Mouse (Mus musculus): Measurements from ENCODE around the gene Eif4g3.

Eif4g3 gene

DNA sequence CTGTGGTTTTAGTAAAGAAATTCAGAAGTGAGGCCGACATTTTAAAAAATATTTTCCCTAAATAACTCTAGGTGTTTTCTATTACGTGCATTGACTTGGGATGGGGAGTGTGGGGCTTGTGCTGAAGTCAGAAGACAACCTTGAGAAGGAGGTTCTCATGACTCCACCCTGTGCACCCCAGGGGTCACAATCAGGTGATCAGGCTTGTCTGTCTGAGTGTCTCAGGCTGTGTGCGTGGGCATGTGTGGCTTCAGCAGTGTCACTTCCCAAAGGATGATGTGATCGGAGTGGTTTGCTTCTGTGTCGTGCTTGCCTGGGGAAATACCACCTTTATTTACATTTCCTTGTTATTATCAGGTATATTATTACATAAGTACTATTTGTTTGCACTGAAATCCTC, 226.5 kb downstream of the Eif4g3 start:
- 55% methylated on average over 5 of the region's 5 CpGs for WGBS

GRCm38 (mm10) chr4:138220761-138221160, 227.9 kb downstream of the Eif4g3 start:
- WGBS = 79% methylated on average over 7 of the region's 7 CpGs

- 85% methylated on average over 5 of the region's 5 CpGs for WGBS
These were observed 228.6 kb downstream of the Eif4g3 start for GRCm38 (mm10) chr4:138221406-138221805.

- 79% methylated on average over 5 of the region's 5 CpGs for WGBS
These were observed 229.6 kb downstream of the Eif4g3 start for GRCm38 (mm10) chr4:138222396-138222795.

DNA sequence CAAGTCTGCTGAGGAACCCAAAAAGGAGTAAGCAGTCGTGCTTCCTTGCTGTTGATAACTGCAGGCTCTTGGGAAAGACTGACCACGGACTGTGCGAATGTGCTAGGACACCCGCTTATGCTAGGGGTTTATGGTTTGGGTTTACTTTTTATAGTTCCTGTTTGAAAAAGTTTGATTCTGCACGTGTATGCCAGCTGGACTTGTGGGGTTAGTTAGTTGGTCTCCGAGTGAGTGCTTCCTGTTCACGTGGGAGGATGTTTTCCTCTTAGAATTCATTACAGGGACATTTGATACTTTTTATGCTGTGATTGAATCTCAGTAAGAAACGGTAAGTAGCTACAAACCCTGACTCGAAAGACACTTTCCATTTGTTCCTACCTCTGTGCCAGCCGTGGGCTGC, 230.8 kb downstream of the Eif4g3 start:
- 61% methylated on average over 10 of the region's 10 CpGs for WGBS

- WGBS = 29% methylated on average over 27 of the region's 27 CpGs
These were observed 254.2 kb downstream of the Eif4g3 start for GRCm38 (mm10) chr4:138246756-138247665.

DNA sequence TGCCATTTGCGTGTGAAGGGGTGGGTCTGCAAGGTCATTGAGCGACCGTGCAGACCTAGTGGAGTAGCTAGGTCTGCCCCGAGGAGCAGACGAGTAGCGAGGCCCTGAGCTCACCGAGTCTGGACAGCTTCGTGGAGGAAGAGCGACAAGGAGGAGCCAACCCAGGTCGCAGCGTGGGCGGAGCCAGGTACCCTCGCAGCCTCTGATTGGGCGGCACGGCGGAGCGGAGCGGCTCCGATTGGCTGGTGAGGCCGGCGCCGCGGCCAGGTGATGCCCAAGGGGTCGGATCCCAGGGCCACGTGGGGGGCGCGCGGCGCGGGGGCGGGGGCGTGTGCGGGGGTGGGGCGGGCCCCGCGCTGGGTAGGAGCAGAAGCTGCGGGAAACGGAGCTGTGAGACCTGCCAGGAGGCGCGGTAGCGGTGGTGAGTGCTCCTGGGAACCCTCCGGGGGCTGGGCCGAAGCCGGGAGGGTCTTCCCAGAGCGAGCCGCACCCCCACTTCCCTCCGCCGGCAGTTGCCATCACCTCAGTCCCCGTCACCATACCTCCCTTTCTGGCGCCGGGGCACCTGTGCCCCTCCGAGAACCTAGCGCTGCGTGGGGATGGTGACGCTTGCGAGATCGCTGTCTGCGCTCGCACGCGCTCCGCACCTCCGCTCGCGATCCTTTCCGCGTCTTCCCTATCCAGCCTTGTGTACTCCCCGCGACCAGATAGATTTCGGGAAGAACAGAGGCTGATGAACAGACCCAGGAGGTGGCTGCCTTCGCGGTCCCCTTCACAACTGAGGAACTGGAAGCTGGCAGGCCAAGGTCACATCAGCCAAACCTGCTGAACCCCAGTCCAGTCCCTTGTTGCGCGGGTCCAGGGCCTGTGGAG, 257.5 kb downstream of the Eif4g3 start, which contains the start of the genes Sh2d5 and Kif17:
Gene Sh2d5, plus strand, starts transcription at position 316 of the 873 bp plus-strand sequence.
Gene Kif17, plus strand, starts transcription at position 348 of the 873 bp plus-strand sequence.
- 1% methylated on average over 60 of the region's 74 CpGs for whole genome bisulfite sequencing

DNA sequence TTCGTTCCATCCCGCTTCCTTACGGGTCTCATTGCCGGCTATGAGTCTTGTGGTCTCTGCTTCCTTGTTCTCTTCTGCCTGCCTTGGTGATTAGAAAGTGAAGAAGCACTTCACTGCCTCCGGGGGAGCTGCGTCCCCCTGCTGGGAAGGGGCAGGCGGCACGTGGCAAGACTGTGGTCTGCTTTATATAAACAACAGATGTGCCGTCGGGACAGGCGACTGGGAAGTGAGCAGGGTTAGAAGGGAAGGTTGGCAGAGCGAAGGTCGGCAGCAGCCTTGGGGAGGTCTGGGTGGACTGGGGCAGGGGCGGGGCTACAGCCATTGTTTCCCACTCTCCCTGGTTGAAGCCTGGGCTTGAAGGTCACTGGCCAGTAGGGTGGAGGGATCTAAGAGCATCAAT, 259.0 kb downstream of the Eif4g3 start:
- WGBS = 1% methylated on average over 14 of the region's 14 CpGs

DNA sequence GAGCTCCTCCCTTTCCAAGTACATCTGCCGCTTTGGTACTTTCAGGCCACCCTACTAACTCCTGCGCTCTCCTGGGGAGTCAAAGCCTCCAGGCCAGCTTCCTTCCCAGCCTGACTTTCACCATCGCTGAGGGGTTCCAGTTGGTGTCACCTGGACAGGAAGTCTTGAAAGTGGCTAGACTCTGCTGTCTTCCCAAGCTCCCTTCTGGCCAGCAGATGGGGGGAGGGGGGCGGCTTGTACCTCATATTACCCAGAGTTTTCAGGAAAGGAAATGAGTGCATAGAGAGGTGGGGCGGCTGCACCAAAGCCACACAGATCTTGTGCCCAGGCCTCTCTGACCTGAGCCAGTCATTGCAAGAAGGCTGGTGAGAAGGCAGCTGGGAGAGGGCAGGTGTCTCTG, 259.4 kb downstream of the Eif4g3 start:
- 41% methylated on average over 5 of the region's 5 CpGs for WGBS

GRCm38 (mm10) chr4:138257116-138257687, 264.4 kb downstream of the Eif4g3 start:
- 75% methylated on average over 22 of the region's 22 CpGs for WGBS
